Mouse (Mus musculus) splenic B cell, adult 2 months (primary cell): ENCODE results near the gene Gm17657.
"Not testable (repeated sequence)": the region's sequence is repeated elsewhere in the genome, so short reads cannot be mapped to it uniquely, and the experiment has no call there.

ENCODE experiments used
- DNase-seq: peaks from one replicate; pipeline ENCODE4 v3.0.0-alpha.2; 2011; ENCODE audit warnings: low read depth, low spot score
- H3K27me3 ChIP-seq: 2 replicates; pipeline ENCODE4 v1.6.1; 2012; ENCODE audit warnings: mild to moderate bottlenecking, low read length, moderate library complexity, mixed read lengths; ENCODE audit not compliant: control insufficient read depth, poor library complexity, insufficient read depth, severe bottlenecking
- H3K36me3 ChIP-seq: 2 replicates; pipeline ENCODE4 v1.6.1; 2012; ENCODE audit warnings: mild to moderate bottlenecking, low read length, moderate library complexity, mixed read lengths; ENCODE audit not compliant: control insufficient read depth, poor library complexity, insufficient read depth, severe bottlenecking

Gene Gm17657

DNA sequence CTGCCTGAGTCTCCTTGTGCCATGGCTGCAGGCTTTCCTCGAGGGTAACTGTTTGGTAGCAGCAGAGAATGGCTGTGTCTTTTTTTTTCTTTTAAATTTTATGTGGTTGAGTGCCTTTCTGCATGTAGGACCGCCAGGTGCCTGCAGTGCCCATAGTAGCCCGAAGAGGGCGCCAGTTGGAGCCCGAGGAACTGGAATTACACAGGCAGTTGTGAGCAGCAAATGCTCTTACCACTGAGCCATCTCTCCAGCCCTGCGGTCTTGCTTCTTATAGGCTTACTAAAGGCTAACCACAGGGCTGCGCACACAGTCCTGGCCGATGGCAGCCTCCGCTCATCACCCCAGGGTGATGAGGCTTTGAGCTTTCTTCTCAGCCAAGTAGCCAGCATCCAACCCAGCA, 18.2 kb downstream of the Gm17657 start:
- DNase-seq = peak; percentile 55
- Histone ChIP-seq H3K27me3 (no peaks in the 10 kb centered on the region), H3K36me3 (no peaks in the 10 kb centered on the region)

- H3K27me3 ChIP-seq = no peaks in the 10 kb centered on the region
- DNase-seq = no peak
- no peaks in the 10 kb centered on the region for H3K36me3 ChIP-seq
These were observed 18.9 kb downstream of the Gm17657 start for GRCm38 (mm10) chr17:29530508-29530907.

DNA sequence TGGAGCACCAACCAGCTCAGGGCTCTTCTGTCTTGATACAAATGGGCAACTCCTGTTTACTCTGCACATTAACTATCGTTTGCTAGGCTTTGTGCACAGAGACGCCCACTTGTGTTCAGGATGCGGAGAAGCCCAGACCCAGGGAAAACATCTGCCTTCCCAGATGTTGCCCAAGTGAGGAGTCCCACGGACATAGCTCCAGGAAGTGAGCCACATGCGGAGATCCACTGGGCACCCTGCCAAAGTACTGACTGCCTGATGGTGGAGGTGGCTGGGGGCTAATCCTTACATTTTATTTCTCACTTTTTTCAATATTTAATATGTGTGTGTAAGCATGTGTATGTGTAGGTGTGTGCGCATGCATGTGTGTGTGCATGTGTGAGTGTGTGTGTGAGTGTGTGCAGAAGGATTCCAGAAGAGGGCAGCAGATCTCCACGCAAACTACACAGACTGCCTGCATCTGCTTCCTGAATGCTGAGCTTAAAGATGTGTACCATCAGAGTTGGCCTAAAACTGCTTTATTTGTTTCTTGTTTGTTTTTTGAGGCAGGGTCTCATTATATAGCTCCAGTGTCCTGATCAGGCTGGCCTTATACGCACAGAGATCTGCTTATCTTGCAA, 20.8 kb downstream of the Gm17657 start:
- DNase-seq = peak; percentile 51
- Histone ChIP-seq H3K36me3 (no peaks in the 10 kb centered on the region), H3K27me3 (no peaks in the 10 kb centered on the region)

GRCm38 (mm10) chr17:29525613-29526012, 23.8 kb downstream of the Gm17657 start:
- no peaks in the 10 kb centered on the region for H3K27me3 ChIP-seq
- H3K36me3 ChIP-seq = no peaks in the 10 kb centered on the region
- DNase-seq = no peak

- no peaks in the 10 kb centered on the region for H3K27me3 ChIP-seq
- no peak for DNase-seq
- H3K36me3 ChIP-seq = no peaks in the 10 kb centered on the region
These were observed 29.7 kb downstream of the Gm17657 start for GRCm38 (mm10) chr17:29519731-29520130.

- H3K27me3 ChIP-seq, H3K36me3 ChIP-seq, DNase-seq: not testable (repeated sequence)
These were observed 30.8 kb downstream of the Gm17657 start for GRCm38 (mm10) chr17:29518665-29519064.

- no peaks in the 10 kb centered on the region for H3K27me3 ChIP-seq
- peak; percentile 88 for DNase-seq
- H3K36me3 ChIP-seq = no peaks in the 10 kb centered on the region
These were observed 35.0 kb downstream of the Gm17657 start for GRCm38 (mm10) chr17:29514435-29514834.

- Histone ChIP-seq H3K27me3 (no peaks in the 10 kb centered on the region), H3K36me3 (no peaks in the 10 kb centered on the region)
- peak; percentile 81 for DNase-seq
These were observed 36.3 kb downstream of the Gm17657 start for GRCm38 (mm10) chr17:29513044-29513730.

GRCm38 (mm10) chr17:29510691-29511090, 38.7 kb downstream of the Gm17657 start:
- peak; percentile 82 for DNase-seq
- H3K27me3 ChIP-seq = no peaks in the 10 kb centered on the region
- no peaks in the 10 kb centered on the region for H3K36me3 ChIP-seq

GRCm38 (mm10) chr17:29508927-29509608, 40.4 kb downstream of the Gm17657 start:
- no peaks in the 10 kb centered on the region for H3K27me3 ChIP-seq
- DNase-seq = peak; percentile 59
- H3K36me3 ChIP-seq = no peaks in the 10 kb centered on the region

- no peaks in the 10 kb centered on the region for H3K27me3 ChIP-seq
- H3K36me3 ChIP-seq = no peaks in the 10 kb centered on the region
- DNase-seq = peak; percentile 45
These were observed 45.7 kb downstream of the Gm17657 start for GRCm38 (mm10) chr17:29503700-29504099.

DNA sequence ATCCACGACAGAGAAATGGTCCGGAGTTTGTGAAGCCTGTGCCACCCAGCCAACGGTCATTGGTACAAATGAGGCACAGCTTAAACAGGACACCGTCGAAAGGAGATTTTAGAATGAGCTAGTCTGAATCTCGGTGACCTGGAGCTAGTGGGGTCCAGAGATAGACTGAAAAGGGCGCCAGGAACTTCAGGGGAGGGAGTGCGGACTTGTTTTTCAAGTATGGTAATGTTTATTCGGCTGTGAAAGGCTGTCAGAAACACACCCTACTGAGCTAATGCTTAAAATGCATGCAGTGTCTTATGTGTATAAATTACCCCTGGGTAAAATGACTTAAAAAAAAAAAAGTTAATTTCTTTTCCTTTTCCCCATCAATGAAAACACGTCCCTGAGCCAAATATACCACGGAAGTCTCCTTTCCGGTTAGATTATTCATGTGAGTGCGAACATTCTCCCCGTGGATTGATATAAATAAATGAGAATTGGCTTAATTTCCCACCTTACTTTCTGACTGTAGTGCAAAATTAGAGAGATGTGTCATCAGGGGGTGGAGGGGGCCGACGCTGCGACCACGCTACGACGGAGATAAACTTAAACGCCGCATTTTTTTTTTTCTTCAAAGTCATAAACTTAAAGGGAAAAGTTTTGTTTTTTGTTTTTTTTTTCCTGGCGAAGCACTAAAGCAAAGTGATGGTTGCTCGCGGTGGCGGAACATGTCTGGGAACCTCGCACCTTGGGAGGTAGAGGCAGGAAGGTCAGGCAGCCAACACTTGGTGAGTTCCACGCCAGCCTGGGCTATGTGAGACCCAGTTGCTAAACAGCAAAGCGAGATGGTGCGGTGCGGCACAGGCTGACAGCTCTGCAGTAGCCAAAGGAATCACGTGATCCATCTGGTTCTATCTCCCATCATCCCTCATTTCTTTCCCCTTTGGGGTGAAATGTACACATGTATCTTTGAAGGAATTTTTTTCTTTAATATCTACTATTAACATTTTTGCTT, 46.5 kb downstream of the Gm17657 start:
- H3K27me3 ChIP-seq = no peaks in the 10 kb centered on the region
- no peak for DNase-seq
- H3K36me3 ChIP-seq = no peaks in the 10 kb centered on the region

- H3K36me3 ChIP-seq = no peaks in the 10 kb centered on the region
- no peaks in the 10 kb centered on the region for H3K27me3 ChIP-seq
- DNase-seq = no peak
These were observed 47.3 kb downstream of the Gm17657 start for GRCm38 (mm10) chr17:29502005-29502668.
